Comparison of ENCODE assay signal across 25 mouse cellular contexts in the genomic region with DNA sequence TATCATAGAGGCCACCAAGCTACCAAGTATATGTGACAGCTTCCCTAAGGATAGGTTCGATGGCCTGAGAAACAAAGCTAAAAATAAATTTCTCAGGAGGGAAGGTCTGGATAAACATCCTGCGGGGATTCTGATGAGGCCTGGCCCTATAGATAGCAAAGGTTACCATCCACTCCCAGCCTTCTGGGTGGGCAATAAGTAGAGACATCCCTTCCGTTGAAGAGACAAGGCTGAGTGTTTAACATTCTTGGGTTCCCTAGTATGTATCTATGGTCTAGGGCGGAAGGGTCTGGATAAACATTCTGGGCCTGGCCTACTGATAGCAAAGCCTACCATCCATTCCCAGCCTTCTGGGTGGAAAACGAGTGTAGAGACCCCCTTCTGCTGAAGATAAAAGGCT.
"Had no signal": no experiment of that assay in that cellular context is flagged by ENCODE, and none has a peak within 500 bp of the region (broad histone marks: within the 10 kb centered on the region; RNA-seq: fewer than 3 reads in every experiment).

No protein-coding gene starts in this region.

- H3K27me3 ChIP-seq: forebrain, embryonic 15.5 days; heart, embryonic 13.5 days; heart, embryonic 15.5 days; hindbrain, embryonic 12.5 days; intestine, embryonic 15.5 days; limb, embryonic 12.5 days had no signal

- H3K27ac ChIP-seq: forebrain, embryonic 15.5 days; heart, embryonic 13.5 days; heart, embryonic 15.5 days; hindbrain, embryonic 10.5 days; hindbrain, embryonic 12.5 days; hindbrain, embryonic 14.5 days; intestine, embryonic 15.5 days; layer of hippocampus, adult 2 months; left cerebral cortex, adult 2 months; limb, embryonic 10.5 days; limb, embryonic 12.5 days had no signal

- H3K4me1 ChIP-seq: forebrain, embryonic 15.5 days; heart, embryonic 13.5 days; heart, embryonic 15.5 days; hindbrain, embryonic 10.5 days; hindbrain, embryonic 12.5 days; intestine, embryonic 15.5 days; limb, embryonic 10.5 days; limb, embryonic 12.5 days had no signal

- H3K9ac ChIP-seq: forebrain, embryonic 15.5 days; forebrain, postnatal 0 days; heart, embryonic 13.5 days; heart, embryonic 15.5 days; hindbrain, embryonic 12.5 days; hindbrain, embryonic 14.5 days; intestine, embryonic 15.5 days; limb, embryonic 12.5 days had no signal

- ATAC-seq: forebrain, embryonic 15.5 days; forebrain, postnatal 0 days; hindbrain, embryonic 16.5 days; inflammation-experienced regulatory T-cells, adult 6 months; intestine, embryonic 15.5 days; intestine, postnatal 0 days had no signal

- H3K4me2 ChIP-seq: forebrain, embryonic 15.5 days; heart, embryonic 13.5 days; heart, embryonic 15.5 days; hindbrain, embryonic 12.5 days; hindbrain, embryonic 14.5 days; intestine, embryonic 15.5 days; limb, embryonic 12.5 days had no signal

- H3K4me3 ChIP-seq: forebrain, embryonic 15.5 days; heart, embryonic 13.5 days; heart, embryonic 15.5 days; hindbrain, embryonic 10.5 days; hindbrain, embryonic 12.5 days; intestine, embryonic 15.5 days; layer of hippocampus, adult 2 months; left cerebral cortex, adult 2 months; limb, embryonic 10.5 days; limb, embryonic 12.5 days had no signal

- DNase-seq: forebrain, postnatal 0 days; gastrocnemius, postnatal 10 days; gastrocnemius, postnatal 25 days; heart, adult 18-20 months; heart, postnatal 14 days; heart, postnatal 36 days; kidney, adult 18-20 months; kidney, adult 8-10 months; kidney, postnatal 10 days; kidney, postnatal 25 days; kidney, postnatal 4 days had no signal

- H3K9me3 ChIP-seq: forebrain, embryonic 15.5 days; heart, embryonic 13.5 days; heart, embryonic 15.5 days; hindbrain, embryonic 10.5 days; hindbrain, embryonic 12.5 days; intestine, embryonic 15.5 days; limb, embryonic 10.5 days; limb, embryonic 12.5 days had no signal

- H3K36me3 ChIP-seq: forebrain, embryonic 15.5 days; heart, embryonic 13.5 days; heart, embryonic 15.5 days; hindbrain, embryonic 10.5 days; hindbrain, embryonic 12.5 days; intestine, embryonic 15.5 days; limb, embryonic 10.5 days; limb, embryonic 12.5 days had no signal
